Mouse (Mus musculus) kidney, postnatal 4 days (tissue): Measurements from ENCODE around the gene Kitl.
A peak's percentile ranks its signal among the peaks of the same experiment; 100 is the strongest.

ENCODE experiments used
- DNase-seq, 2 experiments: peaks; one replicate each; pipeline ENCODE4 v3.0.0; 2021; ENCODE audit warnings: mixed read lengths in 2 of 2

Gene Kitl

GRCm38 (mm10) chr10:100030385-100030784, 15.0 kb downstream of the Kitl start:
- DNase-seq: no peak

GRCm38 (mm10) chr10:100030980-100031516, 15.6 kb downstream of the Kitl start:
- no peak for DNase-seq

- DNase-seq: peak; percentile 67 to 71
Measured at GRCm38 (mm10) chr10:100031631-100032030, 16.2 kb downstream of the Kitl start.

GRCm38 (mm10) chr10:100032566-100032965, 17.1 kb downstream of the Kitl start:
- no peak for DNase-seq

- DNase-seq: no peak
Measured at GRCm38 (mm10) chr10:100036021-100036420, 20.6 kb downstream of the Kitl start.

GRCm38 (mm10) chr10:100038342-100038898, 23.0 kb downstream of the Kitl start:
- DNase-seq: no peak

- no peak for DNase-seq
Measured at GRCm38 (mm10) chr10:100038994-100039393, 23.6 kb downstream of the Kitl start.

GRCm38 (mm10) chr10:100043748-100044147, 28.3 kb downstream of the Kitl start:
- DNase-seq: no peak

GRCm38 (mm10) chr10:100044153-100044552, 28.7 kb downstream of the Kitl start:
- DNase-seq: no peak

GRCm38 (mm10) chr10:100051146-100051783, 35.8 kb downstream of the Kitl start:
- DNase-seq: no peak

- no peak for DNase-seq
Measured at GRCm38 (mm10) chr10:100052404-100052803, 37.0 kb downstream of the Kitl start.

- peak; percentile 45 to 55 for DNase-seq
Measured at GRCm38 (mm10) chr10:100052911-100053310, 37.5 kb downstream of the Kitl start.

- peak in 1 of 2 experiments; percentile 11 for DNase-seq
Measured at GRCm38 (mm10) chr10:100054006-100054405, 38.6 kb downstream of the Kitl start.

- DNase-seq: no peak
Measured at GRCm38 (mm10) chr10:100055082-100055481, 39.7 kb downstream of the Kitl start.

- no peak for DNase-seq
Measured at GRCm38 (mm10) chr10:100057106-100057623, 41.7 kb downstream of the Kitl start.

GRCm38 (mm10) chr10:100059356-100059755, 43.9 kb downstream of the Kitl start:
- DNase-seq: no peak

- peak in 1 of 2 experiments; percentile 11 for DNase-seq
Measured at GRCm38 (mm10) chr10:100065529-100066301, 50.3 kb downstream of the Kitl start.

- DNase-seq: no peak
Measured at GRCm38 (mm10) chr10:100066374-100066773, 50.9 kb downstream of the Kitl start.

- no peak for DNase-seq
Measured at GRCm38 (mm10) chr10:100072641-100073040, 57.2 kb downstream of the Kitl start.

- DNase-seq: no peak
Measured at GRCm38 (mm10) chr10:100073092-100073491, 57.7 kb downstream of the Kitl start.

GRCm38 (mm10) chr10:100101115-100101514, 85.7 kb downstream of the Kitl start:
- DNase-seq: no peak

- no peak for DNase-seq
Measured at GRCm38 (mm10) chr10:100111209-100111608, 95.8 kb downstream of the Kitl start.

- DNase-seq: no peak
Measured at GRCm38 (mm10) chr10:100115570-100115969, 100.1 kb downstream of the Kitl start.
